Mouse (Mus musculus) forebrain, embryonic 14.5 days (tissue): ENCODE measurements at regions not wholly inside any gene's neighbourhood (a gene's known extent, or its start where the extent isn't known, plus 50 kb on each side); places are given as distances from the start of the nearest gene placed in this dataset.
A peak's percentile ranks its signal among the peaks of the same experiment; 100 is the strongest.

Source experiments
- ATAC-seq: fragments of 200-750 bp; cut with Nextera tagmentation; 2 replicates; pipeline ENCODE4 v1.8.0; 2017; ENCODE audit warnings: mild to moderate bottlenecking, moderate library complexity
- DNase-seq: peaks from one replicate; pipeline ENCODE4 v3.0.0-alpha.2; 2015; ENCODE audit warnings: low spot score
- H3K27ac ChIP-seq: fragments of 300-500 bp; sonication (generic); 2 replicates; pipeline ENCODE4 v1.5.1; 2014; ENCODE audit warnings: low read depth, mild to moderate bottlenecking, control low read depth, low read length, moderate library complexity
- H3K27me3 ChIP-seq: fragments of 300-500 bp; sonication (generic); replicated peaks from 2 replicates; pipeline ENCODE4 v1.6.1; 2014; ENCODE audit warnings: low read length, control low read depth, mixed read lengths; ENCODE audit not compliant: control insufficient read depth, insufficient read depth
- H3K36me3 ChIP-seq: fragments of 300-500 bp; sonication (generic); 2 replicates; pipeline ENCODE4 v1.6.1; 2014; ENCODE audit warnings: low read length, control low read depth; ENCODE audit not compliant: control insufficient read depth, insufficient read depth
- H3K4me1 ChIP-seq: fragments of 300-500 bp; sonication (generic); 2 replicates; pipeline ENCODE4 v1.6.1; 2014; ENCODE audit warnings: antibody characterized with exemption, low read length, control low read depth; ENCODE audit not compliant: control insufficient read depth, insufficient read depth
- H3K4me2 ChIP-seq: fragments of 300-500 bp; sonication (generic); 2 replicates; pipeline ENCODE4 v1.6.1; 2014; ENCODE audit warnings: mild to moderate bottlenecking, control low read depth, low read length
- H3K4me3 ChIP-seq: fragments of 300-500 bp; sonication (generic); 2 replicates; pipeline ENCODE4 v1.5.1; 2014; ENCODE audit warnings: low read depth, low read length, control low read depth
- H3K9ac ChIP-seq: fragments of 300-500 bp; sonication (generic); 2 replicates; pipeline ENCODE4 v1.6.1; 2014; ENCODE audit warnings: mild to moderate bottlenecking, low read length, control low read depth, moderate library complexity
- H3K9me3 ChIP-seq: fragments of 300-500 bp; sonication (generic); replicated peaks from 2 replicates; pipeline ENCODE4 v1.6.1; 2016; ENCODE audit warnings: low read length, control low read depth, mixed read lengths; ENCODE audit not compliant: control insufficient read depth
- WGBS: fragments of 180-500 bp; shearing (Covaris S2); extraction: QIAGEN DNeasy Blood & Tissue Kit; methylation state at CpG from one replicate; pipeline ENCODE4 v1.1.7; 2014; 5-methylcytosine and 5-hydroxymethylcytosine counted together

DNA sequence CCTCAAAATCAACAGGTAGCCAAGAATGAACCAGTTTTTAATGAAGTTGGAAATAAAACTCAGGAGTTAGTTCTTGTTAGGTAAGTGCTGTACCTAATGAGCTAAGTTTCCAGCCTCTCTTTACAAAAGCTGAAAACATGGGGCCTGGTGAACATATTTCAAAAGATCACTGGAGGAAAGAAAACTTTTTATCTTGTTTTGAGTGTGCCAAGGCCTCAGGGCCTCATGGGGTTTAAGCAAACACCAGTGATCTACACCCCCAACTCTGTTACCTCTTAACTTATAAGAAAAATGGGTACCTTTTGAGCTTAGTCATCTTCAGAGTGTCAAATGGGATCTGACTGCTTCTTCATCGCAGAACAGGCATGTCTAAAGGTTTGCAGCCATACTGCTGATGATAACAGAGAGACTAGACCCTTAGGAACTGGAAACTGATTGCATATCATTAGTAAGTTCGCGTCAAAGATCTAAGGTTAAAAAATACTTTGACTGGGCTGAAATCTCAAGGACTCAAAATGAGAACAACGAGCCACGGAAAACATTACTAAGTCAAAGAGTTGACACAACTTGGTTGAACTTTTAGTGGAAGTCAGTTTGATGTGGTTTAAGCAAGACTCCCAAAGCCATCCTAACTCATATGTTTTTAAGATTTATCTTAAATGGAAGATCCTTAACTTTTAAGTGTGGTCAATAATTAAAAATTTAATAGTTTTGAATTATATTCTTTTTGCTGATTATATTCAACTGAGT is 54.7 kb upstream of the Zfand6 start:
- Histone ChIP-seq H3K27ac (no peak overlapping the region), H3K4me3 (no peak overlapping the region), H3K27me3 (no peaks in the 10 kb centered on the region), H3K36me3 (no peaks in the 10 kb centered on the region), H3K4me2 (no peak overlapping the region), H3K4me1 (peaks cover 2% of the 10 kb centered on the region; the same call in 1 of the 2 replicates), H3K9me3 (no peaks in the 10 kb centered on the region), H3K9ac (no peak overlapping the region)
- WGBS, result 92% methylated on average over 5 of the region's 5 CpGs
- DNase-seq (no peak), ATAC-seq (no peak)

DNA sequence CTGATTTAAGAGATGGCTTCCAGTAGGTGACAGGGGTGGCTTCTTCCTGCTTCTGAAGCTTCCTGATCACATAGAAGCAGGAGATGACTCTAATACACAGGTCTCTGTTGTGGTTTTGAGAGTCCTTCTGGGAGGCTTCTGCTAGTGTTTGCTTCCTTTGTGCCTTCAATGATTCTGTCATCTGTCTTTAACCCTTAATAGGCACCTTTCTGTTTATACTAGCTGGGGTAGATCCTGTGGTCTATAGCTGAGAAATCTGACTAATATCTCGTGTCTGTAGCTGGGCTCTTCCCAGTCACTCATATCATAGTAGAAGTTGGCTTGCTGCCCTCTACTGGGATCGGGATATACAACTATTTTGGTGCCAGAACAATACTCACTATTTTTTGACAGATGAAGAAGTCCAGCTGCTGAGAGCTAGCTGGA is 50.2 kb upstream of the Zfand6 start:
- peak; percentile 38 for DNase-seq
- H3K9ac ChIP-seq, result no peak overlapping the region

More for the DNA sequence above, 50.2 kb upstream of the Zfand6 start:
- ATAC-seq, result no peak
- H3K36me3 ChIP-seq, result no peaks in the 10 kb centered on the region
- WGBS, result 35% methylated on average over 2 of the region's 2 CpGs
- no peak overlapping the region for H3K4me3 ChIP-seq
- H3K4me1 ChIP-seq, result no peaks in the 10 kb centered on the region
- H3K4me2 ChIP-seq, result no peak overlapping the region
- no peak overlapping the region for H3K27ac ChIP-seq
- no peaks in the 10 kb centered on the region for H3K27me3 ChIP-seq
- H3K9me3 ChIP-seq, result no peaks in the 10 kb centered on the region
